In genomic region chr12:78205915-78206570, GRCm38 (mm10) we compare ENCODE assay signal across 9 mouse cellular contexts. TPM values are rescaled to one million over a fixed set of nuclear protein-coding genes. Genes with fewer than 3 reads are reported as not detected.
DNase-seq lines count a peak whose midpoint lies in the region; ATAC-seq and TF ChIP-seq lines count a peak whose summit lies in the region.
"Had no signal": no experiment of that assay in that cellular context is flagged by ENCODE, and none has a peak within 500 bp of the region (broad histone marks: within the 10 kb centered on the region; RNA-seq: fewer than 3 reads in every experiment).

No protein-coding gene starts in this region.

- WGBS in intestine, postnatal 0 days: 5% methylated on average over 5 of the region's 5 CpGs
- WGBS in limb, embryonic 12.5 days: 14% methylated on average over 5 of the region's 5 CpGs
- WGBS in midbrain, embryonic 15.5 days: 10% methylated on average over 5 of the region's 5 CpGs

- no peaks in the 10 kb centered on the region for H3K36me3 ChIP-seq in intestine, postnatal 0 days (ENCODE audit: control insufficient read depth, insufficient read depth)
- no peaks in the 10 kb centered on the region for H3K36me3 ChIP-seq in limb, embryonic 12.5 days
- no peaks in the 10 kb centered on the region for H3K36me3 ChIP-seq in midbrain, embryonic 15.5 days (replicated peaks)

- peak overlapping the region; percentile 15 for H3K4me3 ChIP-seq in intestine, postnatal 0 days (ENCODE audit: low read depth, low read length)
- H3K4me3 ChIP-seq in limb, embryonic 12.5 days (replicated peaks): no peak overlapping the region
- H3K4me3 ChIP-seq in midbrain, embryonic 15.5 days: no peak overlapping the region

- peak; percentile 43 for DNase-seq in urinary bladder, postnatal 25 days (ENCODE audit: low spot score)
- no peak for DNase-seq in urinary bladder, postnatal 4 days (ENCODE audit: low spot score in 2 of 2)
- DNase-seq in gonadal fat pad, adult 2 months (ENCODE audit: low read depth): peak; percentile 98
- DNase-seq in spleen, postnatal 4 days (ENCODE audit: low spot score in 2 of 2): peak; percentile 13 to 64

- peak; percentile 99 for ATAC-seq in common myeloid progenitor, adult 5-6 weeks (replicated peaks; ENCODE audit: low read depth, poor library complexity, severe bottlenecking)
- peak; percentile 82 for ATAC-seq in intestine, postnatal 0 days
- ATAC-seq in limb, embryonic 12.5 days (ENCODE audit: insufficient number of reproducible peaks, insufficient read depth, low FRiP score, low TSS enrichment, low read depth): no peak
- no peak; the same call in 1 of the 2 replicates for ATAC-seq in midbrain, embryonic 15.5 days (replicated peaks)

- no peaks in the 10 kb centered on the region for H3K4me1 ChIP-seq in intestine, postnatal 0 days (replicated peaks; ENCODE audit: control insufficient read depth, insufficient read depth, low read length)
- H3K4me1 ChIP-seq in limb, embryonic 12.5 days (replicated peaks): peaks cover 5% of the 10 kb centered on the region
- H3K4me1 ChIP-seq in midbrain, embryonic 15.5 days: no peaks in the 10 kb centered on the region

- peak; percentile 88 for TF ChIP-seq CTCF in intestine, postnatal 0 days (IDR thresholded peaks at IDR 0.05; ENCODE audit: low read depth)

- H3K27ac ChIP-seq in intestine, postnatal 0 days (ENCODE audit: low read depth, low read length): no peak overlapping the region
- no peak overlapping the region for H3K27ac ChIP-seq in limb, embryonic 12.5 days
- no peak overlapping the region for H3K27ac ChIP-seq in midbrain, embryonic 15.5 days

- no peaks in the 10 kb centered on the region for H3K27me3 ChIP-seq in intestine, postnatal 0 days (replicated peaks; ENCODE audit: control insufficient read depth, insufficient read depth, low read length)
- no peaks in the 10 kb centered on the region for H3K27me3 ChIP-seq in limb, embryonic 12.5 days
- H3K27me3 ChIP-seq in midbrain, embryonic 15.5 days (replicated peaks): no peaks in the 10 kb centered on the region

- no peaks in the 10 kb centered on the region for H3K9me3 ChIP-seq in intestine, postnatal 0 days (ENCODE audit: control insufficient read depth)
- H3K9me3 ChIP-seq in limb, embryonic 12.5 days: no peaks in the 10 kb centered on the region
- H3K9me3 ChIP-seq in midbrain, embryonic 15.5 days: no peaks in the 10 kb centered on the region

- H3K9ac ChIP-seq in intestine, postnatal 0 days (ENCODE audit: low read depth, low read length): no peak overlapping the region
- no peak overlapping the region for H3K9ac ChIP-seq in limb, embryonic 12.5 days (replicated peaks)
- H3K9ac ChIP-seq in midbrain, embryonic 15.5 days: no peak overlapping the region

- H3K4me2 ChIP-seq in intestine, postnatal 0 days (replicated peaks; ENCODE audit: low read depth): peak overlapping the region; percentile 48
- 0 out of 2 replicates have a peak overlapping the region, but pooled peaks have one; percentile 10 for H3K4me2 ChIP-seq in limb, embryonic 12.5 days
- H3K4me2 ChIP-seq in midbrain, embryonic 15.5 days: peak overlapping the region; percentile 27; the same call in 1 of the 2 replicates

RNA-seq across cellular contexts. Expression of gene Gm6657, which starts 12.0 kb away (rescaled TPM):
- total RNA-seq in common myeloid progenitor, adult 5-6 weeks (2017): not detected in 2 replicates
- not detected in 2 replicates for polyA plus RNA-seq in gonadal fat pad, adult 2 months (2012; rRNA removed)
- not detected in 2 replicates for polyA plus RNA-seq in intestine, postnatal 0 days (2015; fragmentation: Nextera tagmentation; extraction: Ambion mirVana)
- polyA plus RNA-seq in limb, embryonic 12.5 days (2016; fragmentation: Nextera tagmentation; extraction: Ambion mirVana): not detected in 2 replicates
- not detected in 2 replicates for polyA plus RNA-seq in midbrain, embryonic 15.5 days (2015; fragmentation: Nextera tagmentation; extraction: Ambion mirVana)
- total RNA-seq: adrenal gland, postnatal 4 days had no signal

RNA-seq across cellular contexts. Expression of gene Gphn, which starts 20.1 kb away (rescaled TPM):
- 14.5 and 15.6 TPM in 2 replicates for total RNA-seq in common myeloid progenitor, adult 5-6 weeks (2017)
- 14.2 and 19.9 TPM in 2 replicates for polyA plus RNA-seq in gonadal fat pad, adult 2 months (2012; rRNA removed)
- polyA plus RNA-seq in intestine, postnatal 0 days (2015; fragmentation: Nextera tagmentation; extraction: Ambion mirVana): 7.1 and 9.1 TPM in 2 replicates
- 12.0 and 13.3 TPM in 2 replicates for polyA plus RNA-seq in limb, embryonic 12.5 days (2016; fragmentation: Nextera tagmentation; extraction: Ambion mirVana)
- 51.4 and 55.7 TPM in 2 replicates for polyA plus RNA-seq in midbrain, embryonic 15.5 days (2015; fragmentation: Nextera tagmentation; extraction: Ambion mirVana)

Comparison
In these comparisons a context has a peak if more than half of its experiments do, and no peak if none do; other contexts are left out.
1. DNase-seq: peak in urinary bladder, postnatal 25 days (single experiment), gonadal fat pad, adult 2 months (single experiment) and spleen, postnatal 4 days (2 of 2); none in urinary bladder, postnatal 4 days (0 of 2).
2. ATAC-seq: peak in common myeloid progenitor, adult 5-6 weeks (single experiment) and intestine, postnatal 0 days (single experiment); none in limb, embryonic 12.5 days (single experiment) and midbrain, embryonic 15.5 days (single experiment).
3. Peak in every context shown above with its lines, with median percentiles within 50 percentile points of each other: H3K4me2 ChIP-seq.